Mouse (Mus musculus) left cerebral cortex, adult 18-20 months (tissue): ENCODE measurements around the gene Lrrc28. TPM values are rescaled to one million over a fixed set of nuclear protein-coding genes. Genes with fewer than 3 reads are reported as not detected.

ENCODE experiments used
- DNase-seq, 2 experiments: peaks; one replicate each; pipeline ENCODE4 v3.0.0; 2021 to 2022; ENCODE audit warnings: low spot score in 2 of 2, mixed read lengths in 1 of 2
- long read RNA-seq, 2 experiments: library from polyadenylated mRNA; stranded (forward); transcript quantifications; one replicate each; pipeline ENCODE4 v2.0.0; 2021
- total RNA-seq, 2 experiments: library from RNA; stranded (reverse); gene quantifications; 2 replicates each; pipeline ENCODE4 v1.2.3; 2021

Gene Lrrc28
- total RNA-seq: 10 to 100 TPM; 28.2 to 32.2 TPM
- long read RNA-seq, experiment 1, transcript Lrrc28-202 (10 exons, 2,923 nt): major isoform, 5 of 33 reads
- long read RNA-seq, experiment 1, partial matches to known transcripts: 4 of 33 reads
- long read RNA-seq, experiment 1, other reads (novel, unspliced or antisense): 21 of 33 reads
- long read RNA-seq, experiment 2, transcript Lrrc28-202 (10 exons, 2,923 nt): major isoform, 5 of 25 reads
- long read RNA-seq, experiment 2, partial matches to known transcripts: 3 of 25 reads
- long read RNA-seq, experiment 2, other reads (novel, unspliced or antisense): 14 of 25 reads

DNA sequence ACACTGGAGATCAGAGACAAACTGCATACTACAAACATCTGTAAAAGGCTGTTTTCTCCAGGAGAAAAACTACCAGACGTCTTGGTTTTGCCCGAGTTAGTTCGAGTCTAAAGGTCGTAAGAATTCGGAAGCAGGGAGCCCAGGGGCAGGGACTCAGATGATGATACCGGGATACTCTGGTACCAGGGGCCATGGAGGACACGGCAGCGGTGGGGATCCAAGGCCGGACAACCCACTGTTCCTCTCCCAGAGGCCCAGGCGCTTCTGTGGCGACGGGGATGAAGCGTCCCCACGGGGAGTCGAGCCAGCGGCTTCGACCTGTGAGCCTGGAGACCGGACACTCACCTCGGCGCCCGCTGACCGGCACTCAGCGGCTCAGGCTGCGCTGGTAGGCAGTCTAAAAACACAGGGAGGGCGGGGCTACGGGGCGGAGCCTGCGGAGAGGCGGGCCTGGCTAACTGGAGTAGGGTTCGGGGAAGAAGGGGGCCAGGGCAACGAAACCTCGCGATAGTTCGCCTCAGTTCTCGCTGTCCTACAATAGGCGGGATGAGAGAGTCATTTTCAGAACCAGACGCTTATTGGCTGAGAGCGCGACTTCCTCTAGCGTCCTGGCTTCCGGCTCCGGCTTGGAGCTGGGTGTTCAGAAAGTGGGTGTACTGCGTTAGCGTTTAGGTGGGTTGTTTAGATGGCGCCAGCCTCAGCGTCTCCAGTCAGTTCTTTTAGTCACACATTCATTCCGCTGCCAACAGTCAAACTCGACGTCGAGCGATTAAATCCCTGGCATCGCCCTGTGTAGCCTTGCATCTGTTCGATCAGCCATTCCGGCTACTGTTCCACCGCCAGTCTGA, at the start of gene Lrrc28:
Gene Lrrc28, minus strand, starts transcription at position 436 of the 848 bp plus-strand sequence.
- peak; percentile 98 to 99 for DNase-seq

DNA sequence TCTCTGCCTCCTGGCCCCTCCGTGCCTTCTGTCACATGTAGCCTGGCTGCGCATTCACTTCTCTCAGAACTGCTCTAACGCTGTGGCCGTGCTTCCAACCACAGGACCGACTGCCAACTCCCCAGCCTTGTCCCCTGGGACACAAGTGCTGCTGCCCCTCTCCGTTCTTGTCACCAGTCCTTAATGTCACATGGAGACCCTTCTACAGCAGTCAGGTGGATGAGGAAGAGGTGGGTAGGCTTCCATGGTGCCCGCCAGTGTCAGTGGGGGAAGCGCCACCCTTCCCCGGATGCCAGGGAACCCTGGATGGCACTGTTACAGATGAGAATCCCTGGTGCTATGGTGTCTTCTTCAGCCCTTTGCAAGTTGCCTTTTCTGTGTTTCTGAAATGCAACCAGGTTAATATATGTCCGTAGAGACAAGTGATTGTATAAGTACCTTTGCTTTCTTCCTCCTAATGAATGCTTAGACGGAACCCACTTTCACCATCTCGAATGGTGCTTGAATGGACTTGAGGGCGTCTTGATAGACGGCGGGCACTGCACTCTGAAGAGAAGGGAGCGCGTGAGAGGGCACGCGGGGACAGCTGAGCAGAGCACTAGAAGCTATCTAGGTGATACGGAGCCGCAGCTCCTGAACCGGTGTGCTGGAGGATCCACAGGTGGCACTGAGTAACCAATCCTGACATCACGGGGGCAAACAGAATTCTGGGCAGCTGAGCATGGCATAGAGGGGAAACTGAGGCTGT, 47.9 kb upstream of the Lrrc28 start:
- DNase-seq: no peak

DNA sequence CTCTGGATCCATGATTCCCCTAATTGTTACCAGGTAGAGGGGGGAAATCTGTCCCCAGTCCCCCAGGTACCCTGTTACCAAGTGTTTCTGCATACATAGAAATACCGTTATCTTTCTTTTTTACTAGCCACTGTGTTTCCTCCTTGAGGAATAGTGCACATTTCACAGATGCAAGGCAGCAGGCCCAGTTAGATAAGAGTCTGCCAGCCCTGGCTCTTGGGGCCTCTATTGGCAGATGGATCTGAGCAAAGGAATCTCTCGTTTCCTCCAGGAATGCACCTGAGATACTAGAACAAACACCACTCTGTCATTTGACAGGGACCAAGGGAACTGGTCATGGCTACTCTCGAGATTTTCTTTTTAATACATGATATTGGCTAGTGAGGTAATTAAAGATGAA, 47.1 kb upstream of the Lrrc28 start:
- DNase-seq: no peak

DNA sequence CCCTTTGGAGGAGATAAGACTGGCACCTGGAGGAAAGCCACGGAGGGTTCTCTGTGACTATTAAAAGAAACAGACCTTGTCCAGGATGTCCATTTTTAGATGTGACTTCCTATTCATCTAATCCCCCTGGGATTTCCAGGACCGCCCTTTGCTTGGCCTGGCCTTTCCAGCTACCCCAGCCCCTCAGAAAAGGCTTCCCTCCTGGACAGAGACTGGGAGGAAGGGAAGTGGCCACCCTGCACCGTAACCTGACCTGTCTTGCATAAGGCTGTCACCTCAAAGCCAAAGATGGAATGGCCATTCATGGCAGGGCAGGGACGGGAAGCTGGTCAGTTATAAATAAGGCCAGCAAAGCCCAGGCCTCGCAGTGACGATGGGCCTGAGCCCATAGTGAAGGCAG, 46.0 kb upstream of the Lrrc28 start:
- no peak for DNase-seq

DNA sequence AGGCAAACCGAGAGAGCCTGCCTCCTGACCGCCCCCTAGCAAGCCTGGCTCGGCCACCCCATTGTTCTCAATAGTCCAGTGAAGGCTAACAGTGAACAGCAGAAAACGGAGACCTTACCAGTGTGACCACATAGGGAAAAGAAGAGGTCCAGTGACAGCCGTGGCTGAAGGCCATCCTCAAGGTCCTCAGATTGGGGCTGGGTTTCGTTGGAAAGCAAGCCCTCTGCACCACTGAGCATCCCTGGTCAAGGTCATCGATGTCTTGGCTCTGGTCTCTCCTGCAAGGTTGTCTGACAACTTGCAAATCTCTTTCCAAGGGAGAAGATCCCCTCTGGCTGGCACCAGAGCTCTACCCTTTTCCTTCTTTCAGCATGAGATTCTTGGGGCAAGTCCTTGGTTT, 44.7 kb upstream of the Lrrc28 start:
- DNase-seq: no peak

DNA sequence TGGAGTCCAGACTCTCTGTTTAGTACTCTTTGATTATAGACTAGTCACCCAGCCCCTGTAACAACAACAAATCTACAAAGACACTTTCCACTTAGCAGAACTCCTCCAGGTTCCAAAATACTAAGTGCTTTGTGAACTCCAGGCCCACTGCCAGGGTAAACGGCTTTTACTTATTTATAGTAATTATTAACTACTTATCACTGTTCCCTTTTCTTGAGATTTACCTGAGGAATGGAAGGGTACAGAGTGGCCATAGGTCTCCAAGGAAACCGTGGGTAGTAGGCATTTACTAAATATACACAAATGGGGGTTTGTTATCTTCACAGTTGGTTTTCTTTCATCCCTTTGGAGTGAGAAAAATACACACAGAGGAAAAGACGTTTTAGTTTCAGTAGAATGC, 43.2 kb upstream of the Lrrc28 start:
- DNase-seq: no peak

DNA sequence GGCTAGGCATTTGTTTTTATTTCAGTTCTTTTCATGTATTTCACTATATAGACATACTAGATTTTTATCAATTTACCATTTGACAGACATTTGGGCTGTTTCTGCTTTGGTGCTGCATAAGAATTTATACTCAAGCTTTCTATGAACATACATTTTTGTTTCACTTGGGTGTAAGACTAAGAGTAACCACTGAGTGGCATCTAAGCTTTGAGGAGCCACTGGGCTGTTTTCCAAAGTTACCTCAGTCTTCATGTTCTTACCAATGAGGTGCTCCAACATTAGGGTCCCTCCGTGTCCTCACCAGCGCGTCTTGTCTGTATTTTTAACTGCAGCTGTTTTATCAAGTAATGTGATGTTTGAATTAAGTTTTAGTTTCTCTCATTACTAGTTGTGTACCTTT, 41.5 kb upstream of the Lrrc28 start:
- no peak for DNase-seq

DNA sequence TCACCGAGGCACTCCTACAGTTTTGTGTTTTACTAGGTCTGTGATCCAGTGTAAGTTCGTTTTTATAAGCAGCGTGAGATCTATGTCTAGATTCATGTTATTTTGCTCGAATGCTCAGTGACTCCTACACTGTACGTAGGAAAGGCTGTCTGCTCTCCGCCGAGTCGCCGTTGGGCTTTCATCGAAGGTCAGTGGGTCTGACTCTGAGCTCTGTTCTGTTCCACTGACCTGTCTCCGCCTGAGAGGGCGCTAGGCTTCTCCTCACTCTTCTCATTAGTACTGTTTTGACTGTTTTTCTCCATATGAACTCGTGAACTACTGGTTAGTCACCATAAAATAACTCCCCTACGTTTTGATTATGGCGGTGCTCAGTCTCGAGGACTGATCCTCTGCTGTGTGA, 37.9 kb upstream of the Lrrc28 start:
- no peak for DNase-seq

DNA sequence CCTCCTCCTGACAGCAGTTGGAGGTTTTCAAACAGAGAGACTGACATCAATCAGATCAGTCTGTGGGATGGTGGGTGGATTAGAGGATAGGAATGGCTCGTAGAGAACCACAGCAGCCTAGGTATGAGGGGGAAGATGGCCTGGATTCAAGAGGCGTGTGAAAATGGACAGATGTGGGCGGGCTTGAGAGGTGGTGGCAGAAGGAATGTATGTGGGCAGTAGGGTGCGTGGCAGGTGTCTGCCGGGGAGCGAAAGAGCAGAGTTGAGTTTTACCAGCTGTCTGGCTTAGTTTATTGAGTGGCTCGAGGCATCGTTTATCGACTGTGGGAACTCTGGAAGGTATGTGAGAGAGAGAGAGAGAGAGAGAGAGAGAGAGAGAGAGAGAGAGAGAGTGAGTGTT, 36.0 kb upstream of the Lrrc28 start:
- DNase-seq: no peak

DNA sequence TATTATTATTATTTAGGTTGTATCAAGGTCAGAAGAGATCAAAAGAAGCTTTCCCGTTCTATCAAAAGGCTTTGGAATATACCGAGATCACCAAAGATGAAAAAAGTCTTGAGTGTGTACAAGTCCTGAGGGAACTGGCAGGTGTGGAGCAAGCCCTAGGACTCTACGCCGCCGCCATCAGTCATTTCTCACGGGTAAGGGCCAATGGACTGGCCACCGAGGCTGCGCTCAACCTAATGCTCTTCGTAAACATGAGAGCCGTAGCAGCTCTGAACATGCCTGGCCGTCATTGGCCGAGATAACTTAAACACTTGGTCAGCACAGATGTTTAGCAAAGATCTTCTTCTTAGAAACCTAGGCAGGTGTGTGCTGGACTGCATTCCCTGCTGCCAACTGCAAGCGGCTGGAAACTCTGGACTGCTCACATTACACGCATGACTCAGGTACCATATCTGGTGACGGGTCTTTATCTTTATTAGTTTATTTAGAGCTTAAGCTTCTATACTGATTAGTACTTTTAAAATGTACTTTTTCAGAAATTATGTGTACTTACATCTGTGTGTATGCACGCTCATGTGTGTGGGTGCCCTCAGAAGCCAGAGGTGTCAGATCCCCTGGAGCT, 33.9 kb upstream of the Lrrc28 start:
- no peak for DNase-seq

DNA sequence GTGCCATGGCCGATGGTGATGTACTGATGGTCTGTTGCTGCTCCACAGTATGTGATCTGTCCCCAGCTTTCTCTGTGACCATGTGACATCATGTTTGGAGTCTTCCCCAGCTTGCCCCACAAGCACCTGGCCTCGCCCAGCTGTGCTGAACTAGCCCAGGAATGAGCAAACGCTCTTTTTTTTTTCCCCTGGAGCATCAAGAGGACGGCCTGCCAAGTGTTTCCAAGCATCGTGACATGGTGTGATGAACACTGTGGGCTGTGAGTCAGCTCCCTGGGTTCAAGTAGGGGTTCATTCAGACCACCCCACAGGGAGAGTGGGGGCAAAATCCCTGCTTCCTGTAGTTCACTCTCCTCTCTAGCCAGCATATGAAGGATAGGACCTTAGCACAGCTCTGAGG, 28.6 kb upstream of the Lrrc28 start:
- DNase-seq: no peak

DNA sequence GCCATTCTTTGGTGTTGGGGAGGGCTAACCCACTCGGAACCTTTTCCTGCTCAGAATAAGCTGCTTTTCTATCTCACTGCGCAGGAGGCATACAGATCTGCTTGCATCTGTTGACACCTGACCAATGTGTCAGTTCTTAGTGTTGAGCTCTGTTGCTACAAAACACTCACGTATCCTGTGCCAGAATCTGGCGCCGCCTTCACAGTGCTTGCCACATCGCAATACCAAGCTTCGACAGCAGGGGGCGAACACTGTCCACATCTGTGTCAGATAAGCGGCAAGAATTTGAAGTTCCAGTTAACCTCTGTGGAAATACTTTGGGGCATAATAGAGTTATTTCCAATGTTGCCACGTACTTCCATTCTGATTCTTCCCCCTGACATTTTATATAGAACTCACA, 27.6 kb upstream of the Lrrc28 start:
- DNase-seq: peak; percentile 95 to 99

DNA sequence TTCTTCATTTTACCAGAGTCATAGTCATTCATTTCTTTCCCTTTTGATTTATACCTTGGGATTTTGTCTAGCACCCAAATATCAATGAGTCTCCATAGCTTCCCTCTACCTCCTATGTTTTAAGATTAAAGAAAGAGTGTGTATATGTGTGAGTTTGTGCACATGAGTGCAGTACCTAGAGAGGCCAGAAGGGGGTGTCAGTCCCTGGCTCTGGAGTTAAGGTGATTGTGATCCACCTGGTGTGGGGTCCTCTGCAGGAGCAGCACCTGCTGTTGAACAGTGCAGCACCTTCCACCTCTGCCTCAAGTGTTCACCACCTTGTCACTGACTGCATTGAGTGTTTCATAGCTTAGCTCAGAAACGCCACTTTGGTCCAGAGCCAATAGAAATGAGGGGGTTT, 25.9 kb upstream of the Lrrc28 start:
- no peak for DNase-seq

DNA sequence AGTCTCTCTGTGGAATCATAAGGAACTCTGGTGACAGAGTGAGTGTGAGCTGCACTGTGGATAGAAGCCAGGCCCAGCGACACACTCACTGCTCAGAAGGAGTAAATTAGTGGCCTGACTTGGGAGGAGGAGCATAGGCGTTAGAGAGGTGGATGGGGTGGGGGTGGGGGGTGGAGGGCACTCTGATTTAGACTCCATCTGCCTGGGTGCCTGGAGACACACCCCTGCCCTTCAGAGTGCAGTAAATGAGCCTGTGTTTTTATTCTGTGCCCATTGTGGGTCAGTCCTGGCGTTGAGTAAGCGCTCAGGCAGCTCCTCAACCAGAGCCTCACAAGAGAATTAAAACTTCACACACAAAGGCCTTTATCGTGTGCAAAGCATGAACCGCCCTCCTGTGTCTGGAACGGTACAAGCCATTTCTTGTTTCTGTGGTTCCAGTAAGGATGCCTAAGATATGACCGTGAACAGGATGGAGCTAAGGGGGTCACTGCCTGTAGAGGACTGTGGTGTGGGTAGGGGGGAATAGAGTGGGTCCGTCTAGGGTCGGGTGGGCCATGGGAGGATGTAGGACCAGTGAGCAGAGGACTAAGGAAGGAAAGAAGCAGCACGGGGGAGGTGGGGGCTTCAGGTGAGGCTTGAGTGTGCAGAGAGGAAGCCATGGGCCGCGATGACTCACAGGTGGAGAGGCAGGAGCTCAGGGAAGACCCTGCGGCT, 19.1 kb upstream of the Lrrc28 start:
- no peak for DNase-seq

DNA sequence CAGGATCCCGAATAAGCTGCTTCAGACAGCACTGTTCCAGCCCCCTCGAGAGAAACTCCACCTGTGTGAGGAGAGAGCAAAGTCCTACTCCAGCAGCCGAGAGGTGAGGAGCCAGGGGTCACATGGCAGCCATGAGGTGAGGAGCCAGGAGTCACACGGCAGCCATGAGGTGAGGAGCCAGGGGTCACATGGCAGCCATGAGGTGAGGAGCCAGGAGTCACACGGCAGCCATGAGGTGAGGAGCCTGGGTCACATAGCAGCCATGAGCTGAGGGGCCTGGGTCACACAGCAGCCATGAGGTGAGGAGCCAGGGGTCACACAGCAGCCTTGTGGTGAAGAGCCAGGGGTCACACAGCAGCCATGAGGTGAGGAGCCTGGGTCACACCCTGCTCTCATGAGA, 17.4 kb upstream of the Lrrc28 start:
- no peak for DNase-seq

DNA sequence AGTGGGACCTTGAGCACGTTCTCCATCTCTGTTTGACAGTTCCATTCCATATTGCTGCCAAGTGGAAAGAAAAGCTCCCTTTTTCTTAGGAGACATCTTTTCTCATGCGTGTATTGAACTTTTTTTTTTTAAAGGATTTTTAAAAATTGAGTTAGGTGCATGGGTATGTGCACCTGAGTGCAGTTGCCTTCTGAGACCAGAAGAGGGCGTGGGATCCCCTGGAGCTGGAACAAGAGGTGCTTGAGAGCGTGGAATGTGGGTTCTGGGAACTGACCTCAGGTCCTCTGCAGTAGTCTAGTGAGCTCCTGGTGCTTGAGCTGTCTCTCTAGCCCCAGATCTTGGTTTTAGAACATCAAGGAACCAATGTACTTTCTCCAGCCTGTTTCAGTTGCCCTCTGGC, 13.0 kb upstream of the Lrrc28 start:
- DNase-seq: no peak

DNA sequence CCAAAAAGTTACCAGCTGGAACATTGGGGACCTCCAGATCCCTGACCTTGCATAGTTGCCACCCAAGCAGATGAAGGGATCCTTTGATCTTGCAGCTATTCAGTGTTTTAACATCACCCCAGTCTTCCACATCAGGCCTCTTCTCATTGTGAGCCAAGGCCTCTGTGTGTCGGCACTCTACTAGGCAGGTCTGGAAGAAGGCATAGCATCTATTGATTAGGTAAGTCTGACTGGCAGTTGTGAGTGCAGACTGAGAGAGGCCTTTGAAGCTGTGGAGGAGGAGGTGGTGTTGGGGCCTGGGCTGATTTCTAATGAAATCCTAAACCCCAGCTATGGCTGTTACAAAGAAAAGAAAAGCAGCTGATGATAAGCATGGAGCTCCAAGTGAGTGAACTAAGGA, 10.1 kb upstream of the Lrrc28 start:
- DNase-seq: no peak

DNA sequence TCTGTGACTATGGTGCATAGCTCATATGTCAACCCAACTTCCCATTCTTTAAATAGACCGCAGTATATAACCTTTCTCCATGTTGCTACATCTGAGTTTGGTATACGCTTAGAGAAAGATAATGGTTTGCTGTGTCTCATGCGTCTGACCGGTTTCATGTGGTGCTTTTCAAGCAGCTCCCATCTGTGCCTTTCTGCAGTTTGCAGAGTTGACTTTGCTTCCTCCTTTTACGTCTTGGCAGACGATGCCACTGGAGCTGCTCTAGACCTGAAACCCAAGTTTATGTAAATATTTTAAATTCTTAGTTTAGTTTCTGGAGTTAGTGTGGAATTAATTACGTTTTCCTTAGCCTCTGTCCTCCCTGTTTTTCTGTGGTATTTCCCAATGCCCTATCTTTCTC, 9.6 kb upstream of the Lrrc28 start:
- no peak for DNase-seq

DNA sequence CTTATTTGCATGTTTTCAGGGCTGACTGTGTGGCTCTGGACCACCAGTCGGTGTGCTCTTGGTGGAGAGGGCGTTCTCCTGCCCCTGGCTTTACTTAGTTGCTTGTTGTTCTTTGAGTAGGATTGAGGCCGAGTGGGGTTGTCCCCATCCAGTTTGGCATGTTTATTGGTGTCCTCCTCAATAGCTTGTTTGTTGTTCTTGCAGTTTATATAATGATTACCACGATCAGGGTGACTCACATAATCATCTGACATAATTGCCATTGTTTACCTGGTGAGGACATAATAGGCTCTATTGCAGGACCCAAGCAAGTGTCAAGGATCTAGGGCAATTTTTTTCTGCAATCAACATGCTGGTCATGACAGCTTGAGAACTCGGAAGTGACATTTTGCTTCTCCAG, 7.1 kb upstream of the Lrrc28 start:
- DNase-seq: no peak

DNA sequence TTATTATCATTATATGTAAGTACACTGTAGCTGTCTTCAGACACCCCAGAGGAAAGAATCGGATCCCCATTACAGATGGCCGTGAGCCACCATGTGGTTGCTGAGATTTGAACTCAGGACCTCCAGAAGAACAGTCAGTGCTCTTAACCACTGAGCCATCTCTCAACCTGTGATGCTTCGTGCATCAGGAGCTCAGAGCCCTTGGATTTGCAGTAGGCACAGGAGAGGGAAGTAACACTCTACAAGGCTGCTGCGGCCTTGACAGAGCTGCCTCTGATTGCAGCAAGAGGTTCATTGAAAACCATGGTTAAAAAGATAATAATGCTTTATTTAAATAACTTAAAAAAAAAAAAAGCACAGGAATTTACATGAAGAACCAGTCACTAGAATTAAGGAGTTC, 3.3 kb upstream of the Lrrc28 start:
- DNase-seq: no peak

DNA sequence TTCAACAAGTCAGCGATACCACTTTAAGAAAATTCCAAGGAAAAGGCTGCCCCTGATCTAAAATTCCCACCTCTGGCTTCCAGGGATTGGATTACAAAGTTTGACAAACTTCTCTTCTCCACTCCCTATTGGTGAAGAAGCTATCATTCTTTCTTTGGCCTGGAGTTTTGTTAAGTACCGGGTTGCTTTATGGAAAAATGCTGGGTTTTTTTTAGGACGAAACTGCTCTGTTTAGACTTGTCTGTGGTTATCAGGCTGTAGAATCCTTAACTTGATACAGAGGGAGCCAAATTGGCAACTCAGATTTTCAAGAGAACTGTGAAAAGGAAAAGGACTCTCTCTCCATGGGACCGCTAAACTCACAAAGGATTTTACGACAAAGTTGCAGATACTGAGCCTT, 2.2 kb upstream of the Lrrc28 start, which contains the start of gene Ttc23:
Gene Ttc23, plus strand, starts transcription at position 134 of the 400 bp plus-strand sequence.
- no peak for DNase-seq
